Mouse (Mus musculus) adrenal gland (tissue): ENCODE measurements around the gene Zdhhc25.

ENCODE experiments used
- intact Hi-C: fragments of 180-260 bp; cut with DNase I; formaldehyde crosslinking; loops from one replicate; pipeline ENCODE4 v1.15.1; 2025
- long read RNA-seq, 2 experiments: library from polyadenylated mRNA; unstranded; transcript quantifications; one replicate each; pipeline ENCODE4 v2.0.0; 2020; ENCODE audit warnings: borderline replicate concordance in 1 of 2; ENCODE audit not compliant: insufficient replicate concordance in 1 of 2

Gene Zdhhc25
- long read RNA-seq, experiment 1 = 0 reads
- long read RNA-seq, experiment 2 = 0 reads

DNA sequence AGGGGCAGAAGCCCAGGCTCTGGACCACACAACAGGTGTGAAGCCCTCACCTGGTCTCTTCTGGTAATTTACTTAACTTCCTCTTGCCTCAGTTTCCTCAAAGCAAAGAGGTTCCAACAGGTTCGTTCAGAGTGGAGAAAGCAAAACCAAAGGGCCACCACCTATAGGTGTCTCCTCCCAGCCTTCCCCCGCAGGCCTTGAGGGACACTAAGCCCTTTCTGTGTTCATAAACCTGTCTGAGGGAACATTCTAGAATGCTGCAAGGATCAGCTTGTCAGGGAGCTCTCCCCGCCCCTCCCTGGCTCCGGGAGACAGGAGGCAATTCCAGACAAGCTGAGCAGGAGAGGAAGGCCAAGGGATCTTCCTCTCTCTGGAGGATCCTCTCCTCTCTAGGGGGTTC is at the start of gene Zdhhc25:
TSS of gene Zdhhc25 (plus strand) at position 301 of the 400 bp plus-strand sequence.
- intact Hi-C loops = no loop called here

GRCm38 (mm10) chr15:88552852-88553251 is 47.2 kb upstream of the Zdhhc25 start:
- intact Hi-C loops = no loop called here

GRCm38 (mm10) chr15:88555476-88555875 is 44.6 kb upstream of the Zdhhc25 start:
- intact Hi-C loops = no loop called here

- intact Hi-C loops = no loop called here
Observed at GRCm38 (mm10) chr15:88560637-88561036, 39.5 kb upstream of the Zdhhc25 start.

DNA sequence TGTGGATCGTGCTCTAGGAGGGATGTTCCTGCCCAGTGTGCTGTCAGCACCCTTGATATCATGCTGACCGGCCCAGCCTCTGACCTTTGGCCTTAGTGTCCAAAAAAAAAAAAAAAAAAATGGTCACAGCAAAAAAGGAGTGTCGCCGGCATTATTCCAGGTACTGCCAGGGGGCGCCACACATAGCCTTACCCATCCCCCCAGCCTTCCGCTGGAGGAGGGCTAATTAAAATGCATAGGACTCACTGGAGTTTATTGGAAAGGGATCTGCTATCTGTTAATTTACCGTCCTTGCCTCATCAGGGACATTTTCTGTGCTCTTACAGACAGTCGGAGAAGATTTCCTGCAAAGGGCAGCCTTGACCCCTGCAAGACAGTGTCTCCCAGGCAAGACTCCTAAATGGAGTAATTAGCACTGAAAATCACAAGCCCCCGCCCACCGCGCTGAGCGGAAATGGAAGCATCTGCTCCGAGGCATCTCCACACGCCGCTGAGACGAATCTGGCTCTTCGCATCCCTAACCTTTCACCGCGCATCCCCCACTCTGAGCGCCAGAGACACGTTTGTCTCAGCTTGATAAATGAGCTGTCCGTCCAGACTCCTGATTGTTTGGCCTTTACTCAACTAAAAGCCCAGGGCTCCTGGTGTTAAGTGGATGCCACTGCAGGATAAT is 38.9 kb upstream of the Zdhhc25 start:
- intact Hi-C loops = no loop called here

GRCm38 (mm10) chr15:88565307-88565706 is 34.8 kb upstream of the Zdhhc25 start:
- intact Hi-C loops = no loop called here

- intact Hi-C loops = no loop called here
Observed at GRCm38 (mm10) chr15:88565806-88566205, 34.3 kb upstream of the Zdhhc25 start.

GRCm38 (mm10) chr15:88570697-88571096 is 29.4 kb upstream of the Zdhhc25 start:
- intact Hi-C loops = no loop called here

DNA sequence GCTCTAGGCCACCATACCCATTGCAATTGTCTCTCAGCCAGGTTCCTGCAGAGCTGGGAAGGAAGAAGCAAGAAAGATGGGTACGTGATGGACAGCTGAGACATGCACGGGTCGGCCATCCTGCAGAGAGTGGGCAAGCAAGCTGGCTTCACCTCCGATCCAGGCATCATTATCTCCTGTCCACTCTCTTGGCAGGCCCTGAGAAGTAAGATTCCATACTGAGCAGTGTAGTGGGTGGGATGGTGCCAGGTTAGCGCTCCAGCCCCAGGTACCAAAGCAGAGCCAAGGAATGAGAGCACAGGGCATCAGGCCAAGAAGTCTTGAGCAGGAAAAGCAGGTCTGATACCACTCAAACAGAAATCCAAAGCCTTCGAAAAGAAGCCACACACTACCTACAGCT is 20.6 kb upstream of the Zdhhc25 start:
- intact Hi-C loops = no loop called here

DNA sequence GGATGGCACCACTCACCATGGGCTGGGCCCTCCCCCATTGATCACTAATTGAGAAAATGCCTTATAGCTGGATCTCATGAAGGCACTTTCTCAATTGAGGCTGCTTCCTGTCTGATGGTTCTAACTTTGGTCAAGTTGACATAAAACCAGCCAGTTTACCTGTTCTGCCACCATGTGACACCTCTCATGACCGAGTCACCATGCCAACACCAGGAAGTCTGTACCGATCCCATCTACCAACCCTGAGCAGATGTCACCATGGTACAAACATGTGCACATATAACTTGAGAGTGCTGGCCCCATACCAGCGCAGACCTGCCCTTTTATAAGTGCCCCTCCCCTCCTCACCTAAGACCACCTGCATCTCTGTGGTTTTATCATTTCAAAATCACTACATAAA is 2.4 kb downstream of the Zdhhc25 start:
- intact Hi-C loops = no loop called here

GRCm38 (mm10) chr15:88603091-88603732 is 3.1 kb downstream of the Zdhhc25 start:
- intact Hi-C loops = no loop called here

DNA sequence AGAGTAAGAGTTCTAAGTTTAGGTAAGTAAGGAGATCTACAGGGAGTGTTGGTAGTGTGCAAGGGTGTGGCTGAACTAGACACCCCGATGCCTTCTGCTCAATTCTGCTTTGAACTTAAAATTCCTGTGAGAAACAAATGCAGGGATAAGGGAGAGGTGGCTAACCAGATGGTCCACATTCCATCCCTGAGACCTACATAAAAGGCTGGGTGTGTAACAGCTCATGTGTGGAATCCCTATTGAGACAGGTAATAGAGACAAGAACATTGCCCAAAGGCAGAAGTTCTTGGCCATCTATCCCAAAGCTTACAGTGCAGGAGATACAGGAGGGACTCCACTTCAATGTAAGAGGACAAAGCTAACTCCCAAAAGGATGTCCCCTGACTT is 3.6 kb downstream of the Zdhhc25 start:
- intact Hi-C loops = no loop called here

GRCm38 (mm10) chr15:88604669-88605414 is 4.7 kb downstream of the Zdhhc25 start:
- intact Hi-C loops = no loop called here

- intact Hi-C loops = no loop called here
Observed at GRCm38 (mm10) chr15:88605415-88605785, 5.3 kb downstream of the Zdhhc25 start.

DNA sequence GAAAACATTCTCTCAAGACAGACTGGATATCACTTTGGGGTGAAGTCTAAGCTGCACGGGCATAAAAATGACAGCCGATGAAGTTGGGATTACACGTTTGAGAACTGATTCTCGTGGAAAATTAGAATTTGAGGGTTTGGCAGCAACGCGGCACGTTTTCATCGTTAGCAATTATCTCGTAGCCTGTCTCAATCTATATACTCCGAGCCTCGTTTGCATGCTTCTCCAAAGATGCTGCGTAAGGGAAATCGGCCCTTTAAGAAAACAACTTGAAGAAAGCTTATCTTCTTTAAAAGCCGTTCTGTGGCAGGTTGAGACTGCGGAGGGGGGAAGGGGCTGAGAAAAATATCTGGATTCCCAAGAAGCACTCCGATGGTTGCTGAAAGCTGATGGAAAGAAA is 17.0 kb downstream of the Zdhhc25 start:
- intact Hi-C loops = no loop called here

- intact Hi-C loops = no loop called here
Observed at GRCm38 (mm10) chr15:88618008-88618773, 18.1 kb downstream of the Zdhhc25 start.

DNA sequence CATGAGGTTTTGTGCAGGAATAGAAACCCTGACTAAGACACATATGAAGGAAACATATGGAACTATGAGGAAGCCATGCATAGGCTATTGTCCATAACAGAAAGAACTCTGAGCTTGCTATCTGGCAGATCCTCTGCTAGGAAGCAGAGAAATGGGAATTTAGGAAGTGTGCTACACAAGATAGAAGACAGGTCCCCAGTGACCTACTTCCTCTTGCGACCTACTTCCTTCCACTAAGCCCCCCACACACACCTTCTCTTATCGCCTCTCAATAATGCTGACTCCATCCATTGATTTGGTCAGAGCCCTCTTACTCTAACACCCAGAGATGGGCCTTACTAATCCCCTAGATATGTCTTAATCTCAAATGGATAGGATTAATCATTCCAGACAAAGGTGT is 19.9 kb downstream of the Zdhhc25 start:
- intact Hi-C loops = no loop called here

DNA sequence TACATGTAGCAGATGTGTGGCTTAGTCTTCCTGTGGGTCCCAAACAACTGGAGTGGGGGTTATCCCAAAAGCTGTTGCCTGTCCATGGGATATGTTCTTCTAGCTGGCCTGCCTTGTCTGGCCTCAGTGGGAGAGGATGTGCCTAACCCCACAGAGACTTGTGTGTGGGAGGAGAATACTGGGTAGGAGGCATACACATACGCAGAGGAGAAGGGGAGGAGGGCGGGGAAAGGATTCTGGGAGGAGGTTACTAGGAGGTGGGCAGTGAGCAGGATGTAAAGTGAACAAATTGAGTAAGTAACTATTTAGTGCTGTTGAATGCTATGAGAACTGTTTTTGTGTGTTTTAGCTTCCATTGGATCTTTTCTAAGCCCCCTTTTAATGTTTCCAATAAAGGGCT is 23.8 kb downstream of the Zdhhc25 start:
- intact Hi-C loops = no loop called here

- intact Hi-C loops = no loop called here
Observed at GRCm38 (mm10) chr15:88624874-88625277, 24.8 kb downstream of the Zdhhc25 start.

- intact Hi-C loops = no loop called here
Observed at GRCm38 (mm10) chr15:88625303-88626066, 25.4 kb downstream of the Zdhhc25 start.
